Mouse (Mus musculus) layer of hippocampus, postnatal 14 days (tissue): ENCODE measurements around the gene Foxp1. TPM values are rescaled to one million over a fixed set of nuclear protein-coding genes. Genes with fewer than 3 reads are reported as not detected.

Experiments used
- DNase-seq, 2 experiments: peaks; one replicate each; pipeline ENCODE4 v3.0.0; 2021 to 2022; ENCODE audit warnings: low spot score in 2 of 2, mixed read lengths in 1 of 2
- total RNA-seq, 2 experiments: library from RNA; stranded (reverse); gene quantifications; 2 replicates each; pipeline ENCODE4 v1.2.3; 2021

The Foxp1 gene
- total RNA-seq, 2 experiments from 2014 or later: 95.0 to 96.7 TPM

DNA sequence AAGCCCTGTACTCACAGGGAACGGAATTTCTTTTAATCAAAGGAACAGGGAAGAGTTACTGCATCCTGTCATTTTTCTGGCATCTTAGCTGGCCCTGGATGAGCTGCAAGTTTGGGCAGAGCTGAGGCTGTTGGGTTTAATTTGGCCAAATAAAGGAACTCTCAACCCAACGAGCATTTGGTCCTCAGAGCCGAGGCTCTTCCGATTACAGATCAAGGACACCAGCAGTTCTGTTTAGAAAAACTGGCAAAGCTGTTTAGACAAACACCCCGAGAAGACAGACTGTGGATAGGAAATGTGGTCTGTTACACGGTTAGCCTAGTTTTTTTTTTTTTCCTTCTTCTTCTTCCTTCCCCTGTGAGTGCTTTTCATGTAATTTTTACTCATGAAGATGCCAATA, 158.0 kb downstream of the Foxp1 start:
- DNase-seq: no peak

DNA sequence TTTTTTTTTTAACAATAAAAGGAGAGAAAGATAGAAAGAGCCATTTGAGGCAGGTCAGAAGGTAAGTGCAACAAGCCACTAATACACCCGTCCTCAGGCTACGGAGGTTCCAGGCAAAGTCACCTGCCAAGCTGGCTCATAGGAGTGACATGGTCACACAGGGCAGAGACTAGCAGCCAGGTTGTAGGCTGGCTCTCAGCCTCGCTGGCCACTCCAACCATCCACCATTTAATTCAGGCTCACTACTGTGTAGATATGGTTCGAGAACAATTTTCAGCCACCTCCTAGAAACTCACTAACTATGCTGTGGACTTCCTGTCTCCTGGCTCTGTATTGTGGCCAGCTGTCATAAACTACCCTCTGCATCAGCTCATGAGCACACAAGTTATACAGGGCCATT, 161.9 kb downstream of the Foxp1 start:
- no peak for DNase-seq

DNA sequence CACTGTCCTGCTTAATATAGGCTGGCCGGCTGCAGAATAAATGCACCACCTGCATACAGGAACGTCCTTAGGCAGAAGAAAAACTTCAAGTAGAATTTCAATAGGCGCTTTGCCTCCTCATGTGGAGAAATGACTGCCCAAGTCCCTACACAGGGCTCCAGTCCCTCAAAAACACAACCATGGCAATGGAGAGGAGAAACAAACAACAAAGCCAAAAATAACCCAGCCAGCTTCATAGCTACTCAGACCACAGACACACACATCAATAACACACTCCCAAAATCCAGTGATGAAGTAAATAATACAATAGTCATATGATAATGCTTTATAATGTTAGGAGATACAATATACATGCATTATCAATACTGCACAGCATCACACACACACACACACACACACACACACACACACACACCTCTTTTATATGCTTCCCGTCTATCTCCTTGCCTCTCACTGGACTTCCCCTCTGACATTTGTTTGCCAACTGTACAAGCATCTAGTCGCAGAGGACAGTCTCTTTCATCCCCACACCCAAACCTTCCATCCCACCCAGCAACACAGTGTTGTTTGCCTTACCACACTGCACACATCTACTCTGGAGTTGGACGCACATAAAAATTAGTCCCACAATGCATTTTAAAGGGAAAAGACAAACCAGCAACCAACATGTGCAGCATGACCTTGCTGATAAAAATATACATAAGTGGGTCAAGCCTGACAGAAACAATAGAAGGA, 162.6 kb downstream of the Foxp1 start:
- DNase-seq: no peak

DNA sequence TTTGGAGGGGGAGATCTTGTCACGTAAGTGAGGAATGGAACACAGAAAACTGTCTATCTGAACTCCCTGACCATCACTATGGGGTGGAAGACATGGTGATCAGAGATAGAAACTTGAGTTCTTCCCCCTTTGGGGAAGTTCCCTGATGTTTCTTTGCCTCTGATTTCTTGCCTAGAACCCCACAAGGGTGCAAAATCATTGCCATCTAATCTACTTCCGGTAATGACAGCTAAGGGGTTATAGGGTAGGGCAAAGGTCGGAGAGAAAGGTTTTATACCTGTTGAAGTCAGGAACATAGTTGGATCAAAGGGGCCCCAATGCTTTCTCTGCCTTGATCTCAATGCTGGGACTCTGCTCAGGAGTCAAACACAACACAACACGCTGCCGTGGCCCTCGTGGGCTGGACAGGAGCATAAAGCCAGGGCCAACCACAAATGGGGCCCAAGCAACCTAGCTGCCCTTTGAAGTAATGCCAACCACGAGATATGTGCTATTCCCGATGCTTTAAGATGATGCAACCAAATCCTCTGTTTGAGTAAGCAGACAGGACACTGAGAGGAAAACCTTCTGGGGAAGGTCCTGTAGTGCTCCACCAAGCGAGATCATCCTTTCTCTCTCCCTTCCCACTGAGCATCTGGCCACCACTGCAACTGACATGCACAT, 163.4 kb downstream of the Foxp1 start:
- DNase-seq: no peak

DNA sequence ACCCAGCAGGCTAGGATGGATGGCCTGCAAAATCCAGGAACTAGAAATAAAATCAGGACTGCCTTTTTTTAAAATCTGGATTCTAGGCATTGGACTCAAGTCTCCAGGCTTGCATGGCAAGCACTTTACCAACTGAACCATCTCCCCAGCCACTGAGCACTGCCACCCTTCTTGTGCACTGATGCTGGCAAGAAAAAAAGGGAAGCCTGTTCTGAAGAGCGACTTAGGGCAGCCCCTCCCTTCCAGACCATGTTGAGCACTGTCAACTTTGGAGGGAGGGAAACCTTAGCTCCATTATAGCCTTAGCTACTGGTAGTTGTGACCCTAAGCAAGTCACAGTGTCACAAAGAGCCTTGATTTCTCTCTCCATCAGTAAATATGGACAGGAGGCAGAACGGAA, 164.6 kb downstream of the Foxp1 start:
- no peak for DNase-seq

DNA sequence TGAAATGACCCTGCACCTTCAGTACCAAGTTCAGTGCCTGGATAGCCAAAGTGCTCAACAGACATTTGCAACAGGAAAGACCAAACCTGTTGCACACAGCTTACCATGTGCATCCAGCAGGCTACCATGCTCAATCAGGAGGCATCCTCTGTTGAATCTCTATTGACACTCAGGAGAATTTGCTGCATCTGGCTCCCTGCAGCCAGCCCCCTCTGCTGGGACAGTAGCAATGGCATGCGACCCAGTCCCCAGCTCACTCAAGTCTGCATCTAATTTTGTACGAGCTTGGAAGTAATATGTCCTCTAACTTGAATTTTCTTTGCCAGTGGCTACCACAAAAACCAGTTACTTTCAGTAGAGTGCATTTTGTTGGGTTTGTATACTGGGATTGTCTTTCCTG, 168.2 kb downstream of the Foxp1 start:
- no peak for DNase-seq

DNA sequence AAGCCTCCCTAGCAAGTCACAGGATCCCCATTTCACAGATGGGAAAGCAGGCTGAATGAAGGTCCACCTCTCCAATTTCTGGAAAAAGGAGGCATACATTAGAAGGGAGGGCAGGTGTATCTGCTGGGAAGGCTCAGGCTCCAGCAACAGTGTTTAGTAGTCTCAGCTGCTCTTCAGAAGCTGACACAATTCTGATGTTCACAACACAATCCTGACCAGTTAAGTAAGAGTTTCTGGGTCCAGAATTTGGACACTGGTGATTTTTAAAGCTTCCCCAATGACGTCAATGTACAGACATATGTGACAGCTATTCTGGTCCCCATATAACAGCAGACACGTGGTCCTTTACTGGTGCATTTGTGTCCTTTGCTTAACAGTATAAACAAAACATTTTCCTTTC, 169.1 kb downstream of the Foxp1 start:
- no peak for DNase-seq

DNA sequence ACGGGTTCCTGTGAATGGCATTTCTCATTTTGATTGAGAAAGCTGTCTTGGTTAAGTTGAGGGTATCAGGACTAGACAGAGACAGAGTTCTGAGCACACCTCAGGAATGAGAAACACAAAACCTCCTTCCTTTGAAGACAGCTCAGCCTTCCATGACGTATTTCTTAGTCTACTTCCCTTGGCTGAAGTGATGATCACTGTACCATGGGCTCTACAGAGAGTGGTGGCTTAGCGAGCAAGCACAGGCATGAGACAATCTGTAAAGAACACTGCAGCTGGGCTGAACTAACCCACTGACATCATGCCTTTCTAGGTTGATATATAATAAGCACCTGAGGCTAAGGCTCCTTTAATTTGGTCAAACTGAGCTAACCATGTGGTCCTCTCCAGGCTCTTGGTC, 172.0 kb downstream of the Foxp1 start:
- no peak for DNase-seq

DNA sequence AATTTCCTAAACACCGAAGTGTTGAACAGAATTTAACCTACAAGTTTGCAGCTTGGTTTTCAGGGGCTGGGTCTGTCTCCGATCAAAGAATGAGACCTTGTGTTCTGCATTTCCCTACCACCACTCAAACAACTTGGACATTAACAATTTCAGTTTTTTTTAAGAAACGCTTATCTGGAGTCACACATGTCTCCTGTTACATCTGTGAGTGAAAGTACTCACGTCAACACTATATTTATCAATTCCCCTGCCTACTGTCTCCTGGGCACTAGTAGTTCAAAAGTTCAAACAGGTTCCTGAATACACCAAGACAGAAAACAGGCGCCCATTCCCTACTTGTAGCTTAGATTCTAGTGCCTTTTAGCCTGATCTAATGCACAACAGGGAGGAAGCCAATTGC, 172.4 kb downstream of the Foxp1 start:
- no peak for DNase-seq

DNA sequence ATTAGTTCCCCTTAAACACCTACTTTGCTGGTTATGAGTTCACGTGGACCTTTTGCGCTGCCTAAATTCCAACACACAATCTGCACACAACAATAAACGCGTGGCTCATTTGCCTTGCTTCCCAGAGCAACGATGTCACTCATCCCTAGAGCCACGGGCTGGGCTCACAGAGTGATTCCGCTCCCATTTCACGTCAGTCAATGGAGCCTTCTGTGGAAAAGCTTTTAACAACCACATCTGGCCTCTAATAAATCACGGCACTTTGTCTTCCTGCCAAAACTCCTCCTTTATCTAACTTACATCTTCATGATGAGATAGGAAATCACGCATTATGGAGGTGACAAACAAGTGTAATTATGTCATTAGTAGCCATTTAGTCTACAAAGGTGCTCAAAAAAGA, 174.7 kb downstream of the Foxp1 start:
- no peak for DNase-seq

DNA sequence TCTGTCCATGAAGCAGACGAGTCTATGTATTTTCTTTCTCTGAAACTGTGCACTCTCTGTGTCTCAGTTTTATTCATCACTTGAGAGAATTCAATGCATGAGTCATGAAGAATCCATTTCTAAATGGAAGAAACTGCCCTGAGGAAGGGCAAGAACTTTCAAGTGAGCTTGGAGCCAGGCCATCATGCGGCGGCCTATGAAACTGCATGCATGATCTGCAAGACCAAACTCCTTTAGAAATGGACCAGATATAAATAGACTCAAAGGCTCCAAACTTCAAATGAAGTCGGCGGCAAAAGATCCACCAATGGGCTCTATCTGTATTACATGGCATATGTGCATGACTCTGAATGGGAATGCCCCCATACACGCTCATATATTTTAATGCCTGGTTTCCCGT, 177.6 kb downstream of the Foxp1 start:
- no peak for DNase-seq

DNA sequence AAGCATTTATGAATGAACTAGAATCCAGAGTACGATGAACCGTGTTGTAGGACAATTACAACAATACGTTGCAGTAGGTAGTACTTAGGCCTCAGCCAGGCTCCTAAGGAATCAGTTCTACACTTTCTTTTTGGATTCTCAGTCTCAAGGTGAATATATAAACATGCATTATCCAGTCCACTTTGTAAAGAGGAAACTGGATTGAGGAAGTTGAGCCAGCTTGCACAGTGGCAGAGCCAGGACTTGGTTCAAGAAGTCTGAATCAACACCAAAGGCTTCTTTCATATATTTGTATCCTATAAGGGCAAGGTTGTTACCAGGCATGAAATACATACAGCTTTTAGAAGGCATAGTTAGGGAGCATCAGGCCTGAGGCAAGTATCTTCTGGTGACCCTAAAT, 178.2 kb downstream of the Foxp1 start:
- no peak for DNase-seq

DNA sequence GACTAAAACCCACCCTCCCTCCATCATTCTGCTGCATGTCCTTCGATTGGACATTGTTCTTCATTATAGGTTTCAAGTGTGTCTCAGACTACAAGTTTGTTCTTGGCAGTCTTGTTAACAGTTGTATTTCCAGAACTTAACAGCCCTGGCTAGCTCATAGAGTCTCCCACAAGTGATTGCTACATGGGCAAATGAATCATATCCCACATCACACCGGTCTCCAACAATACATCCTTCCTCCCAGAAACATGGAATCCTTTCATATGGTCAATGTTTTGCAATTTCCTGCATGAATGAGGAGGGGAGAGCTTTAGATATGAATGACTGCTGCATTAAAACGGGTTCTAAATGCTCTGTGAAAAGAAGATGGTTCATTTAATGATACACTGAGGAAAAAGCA, 178.7 kb downstream of the Foxp1 start:
- DNase-seq: no peak

DNA sequence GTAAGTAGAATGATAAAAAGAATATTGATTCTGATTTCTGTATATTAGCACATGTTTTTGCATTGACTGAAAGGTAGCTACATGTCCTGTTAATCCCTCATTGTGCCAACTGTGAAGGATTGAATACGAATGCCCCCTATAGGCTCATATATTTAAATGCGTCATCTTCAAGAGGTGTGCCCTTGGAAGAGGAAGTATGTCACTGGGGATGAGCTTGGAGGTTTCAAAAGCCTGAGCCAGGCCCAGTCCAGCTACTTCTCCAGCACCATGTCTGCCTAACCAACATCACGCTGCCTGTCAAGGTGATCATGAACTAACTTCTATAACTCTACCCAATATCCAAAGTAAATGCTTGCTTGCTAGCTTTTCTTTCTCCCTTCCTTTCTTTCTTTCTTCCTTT, 180.1 kb downstream of the Foxp1 start:
- no peak for DNase-seq

DNA sequence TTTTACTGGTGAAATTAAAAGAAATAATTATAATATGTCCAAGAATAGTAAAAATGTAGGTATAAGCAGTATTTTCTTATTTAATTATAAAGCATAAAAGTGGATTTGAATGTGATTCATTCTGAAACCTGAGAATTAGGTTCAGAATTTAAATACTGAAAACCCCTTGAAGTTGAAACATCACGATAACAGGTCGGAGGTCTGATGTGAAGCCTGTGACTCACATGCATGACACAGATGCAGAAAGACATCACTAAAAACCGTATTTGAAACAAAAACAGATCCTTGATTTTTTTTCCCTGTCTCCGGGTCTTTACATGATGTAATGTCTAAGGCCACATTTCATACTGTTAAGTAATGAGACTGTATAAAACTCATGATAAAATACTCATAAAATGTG, 181.6 kb downstream of the Foxp1 start:
- no peak for DNase-seq

DNA sequence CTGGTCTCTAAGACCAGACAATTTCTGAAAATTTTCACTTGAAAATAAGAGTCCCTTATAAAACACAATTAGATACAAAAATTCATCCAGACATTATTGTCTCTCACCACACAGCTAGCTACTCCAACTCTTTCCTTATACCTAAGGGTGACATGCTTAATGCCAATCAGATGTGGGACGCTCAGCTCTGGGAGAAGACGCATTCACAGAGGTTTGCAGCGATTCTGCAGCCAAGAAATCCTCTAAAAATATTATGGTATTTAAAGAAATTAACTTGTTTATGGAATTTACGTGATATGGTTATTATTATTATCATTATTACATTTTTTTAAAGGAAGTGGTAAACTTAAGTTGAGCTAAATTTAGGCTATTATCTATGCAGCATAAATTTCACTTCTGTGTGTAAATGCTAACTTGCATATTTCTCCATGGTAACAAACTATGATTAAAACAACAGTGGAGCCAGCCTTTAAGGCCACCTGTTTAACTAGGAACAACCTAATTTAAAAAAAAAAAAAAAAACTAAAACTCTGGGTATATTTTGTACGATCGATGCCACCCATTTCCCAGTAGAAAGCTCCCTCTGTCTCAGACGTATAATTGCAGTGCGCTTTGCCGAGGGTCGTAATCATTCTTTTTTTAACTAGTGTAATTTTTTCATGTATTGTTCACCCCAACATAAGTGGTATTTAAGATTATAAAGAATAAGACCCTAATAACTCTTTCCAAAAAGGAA, 182.4 kb downstream of the Foxp1 start:
- no peak for DNase-seq

DNA sequence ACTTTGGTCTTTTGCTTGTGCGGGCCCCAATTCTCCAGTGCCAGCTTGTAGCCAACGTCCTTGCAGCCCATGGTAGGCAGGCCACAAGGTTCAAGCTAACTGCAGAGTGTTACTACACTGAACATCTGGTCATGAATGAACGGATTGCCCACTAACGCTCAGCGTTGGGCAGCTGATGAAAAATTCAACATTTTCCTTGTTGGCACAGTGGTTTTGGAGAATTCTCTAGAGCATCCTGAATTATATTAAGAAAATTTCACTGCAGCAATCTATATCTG, 183.2 kb downstream of the Foxp1 start:
- DNase-seq: no peak

DNA sequence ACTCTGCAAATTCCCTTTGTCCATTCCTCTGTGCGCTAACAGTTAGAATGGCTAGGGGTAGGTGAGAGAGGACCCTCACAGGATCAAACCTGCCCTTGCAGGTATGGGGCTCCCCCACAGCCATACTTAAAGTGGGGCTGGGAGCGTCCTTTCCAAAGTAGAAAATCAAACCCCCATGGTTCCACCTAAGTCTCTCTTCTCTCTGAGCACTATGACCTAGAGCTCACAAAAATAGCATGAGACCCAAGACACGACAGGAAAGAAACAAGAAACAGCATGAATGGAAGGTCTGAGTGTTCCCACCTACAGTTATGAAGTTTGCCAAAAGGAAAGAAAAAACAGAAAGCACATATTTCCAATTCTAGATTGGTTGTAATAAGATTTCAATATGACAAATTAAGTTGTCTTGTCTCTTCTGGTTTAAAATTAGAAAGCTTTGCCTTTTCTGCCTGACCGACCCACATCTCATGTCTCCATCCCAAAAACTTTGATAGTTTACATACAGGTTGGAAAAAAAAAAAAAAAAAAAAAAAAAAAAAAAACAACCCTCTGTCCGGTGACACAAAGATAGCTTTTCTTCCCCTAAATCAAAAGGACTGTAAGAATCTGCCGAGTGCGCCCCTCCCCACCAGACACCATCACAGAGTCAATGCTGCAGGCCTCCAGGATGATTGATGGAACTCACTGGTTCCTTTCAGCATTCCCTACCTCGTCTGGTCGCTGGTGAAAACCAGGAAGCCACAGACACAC, 183.8 kb downstream of the Foxp1 start:
- no peak for DNase-seq

DNA sequence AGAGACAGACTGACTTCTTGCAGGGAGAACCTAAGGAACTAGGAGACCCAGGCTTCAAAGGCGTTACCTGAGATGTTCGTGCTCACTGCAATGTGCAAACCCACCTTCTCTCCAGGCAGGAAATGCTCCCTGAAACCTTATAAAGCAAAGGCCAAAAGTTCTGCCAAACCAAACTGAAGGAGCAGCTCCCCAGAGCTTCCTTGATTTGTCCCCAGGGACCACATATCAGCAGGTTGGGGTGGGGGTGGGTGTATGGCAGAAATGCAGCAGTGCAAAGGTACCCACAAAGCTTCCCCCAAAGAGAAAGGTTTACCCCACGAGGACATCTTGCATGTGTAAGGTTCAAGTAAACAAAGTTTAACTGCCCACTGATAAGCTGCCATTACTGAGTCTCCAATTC, 184.3 kb downstream of the Foxp1 start:
- DNase-seq: no peak

DNA sequence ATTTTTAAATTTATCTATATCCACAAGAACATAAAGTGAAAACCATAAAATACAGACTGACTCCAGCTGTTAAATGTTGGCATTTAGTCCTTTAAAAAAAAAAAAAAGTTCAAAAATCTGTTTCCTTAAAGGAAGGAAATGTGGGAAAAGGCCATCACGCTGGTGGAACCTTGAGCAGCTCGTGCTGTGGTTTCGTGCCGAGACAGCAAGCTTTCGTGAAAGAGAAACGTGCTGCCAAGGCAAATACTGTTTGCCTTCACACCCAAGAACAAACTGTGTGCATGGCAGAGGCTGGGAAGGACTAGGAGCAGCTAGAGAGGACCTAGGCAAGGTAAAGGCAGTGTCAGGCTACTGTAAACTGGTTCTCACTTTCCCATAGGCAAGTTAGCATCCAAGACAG, 184.9 kb downstream of the Foxp1 start:
- no peak for DNase-seq

DNA sequence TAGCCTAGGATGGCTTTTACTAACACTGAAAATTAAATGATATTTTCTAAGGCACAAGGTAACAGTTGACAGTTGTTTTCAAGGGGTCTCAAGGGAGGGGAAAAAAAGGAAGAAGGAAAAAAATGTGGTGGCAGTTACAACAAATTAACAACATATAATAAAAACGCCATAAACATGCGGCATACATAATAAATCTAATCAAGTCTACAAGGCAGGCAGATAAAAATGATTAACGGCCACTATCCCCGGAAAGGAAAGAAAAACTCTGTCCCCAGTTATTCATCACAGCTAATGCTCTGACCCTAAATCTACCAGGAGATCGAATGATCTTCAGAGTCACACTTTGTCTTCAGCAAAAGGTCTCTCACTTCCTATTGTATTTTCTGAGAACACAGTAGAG, 186.3 kb downstream of the Foxp1 start:
- no peak for DNase-seq

DNA sequence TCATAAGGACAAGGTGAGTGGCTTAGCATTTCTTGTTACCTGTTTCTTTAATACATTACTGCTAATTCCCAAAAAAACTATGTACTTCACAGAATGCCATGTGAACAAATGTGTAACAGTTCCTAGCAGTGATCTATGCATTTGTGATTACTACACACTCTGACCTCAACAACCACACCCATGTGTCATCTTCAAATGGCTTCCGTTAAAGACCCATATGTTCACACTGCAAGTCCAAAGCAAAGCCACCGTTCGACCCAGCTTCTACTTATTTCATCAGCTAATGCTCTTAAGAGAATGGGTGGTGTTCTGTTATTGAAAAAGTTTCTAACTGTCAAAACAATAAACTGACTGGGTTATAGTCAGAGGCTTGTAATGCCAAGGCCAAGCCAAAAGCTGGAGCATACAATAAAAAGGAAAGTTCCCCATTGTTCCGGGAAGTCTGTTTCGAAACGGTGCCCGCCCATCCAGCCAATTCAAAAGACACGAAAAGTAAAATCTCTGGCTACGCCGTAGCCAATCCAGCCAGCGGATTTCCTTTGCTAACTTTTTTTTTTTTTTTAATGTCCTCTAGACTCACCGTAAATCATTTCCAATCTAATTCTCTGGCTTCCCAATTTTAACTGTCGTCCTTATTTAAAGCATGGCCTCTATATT, 187.2 kb downstream of the Foxp1 start:
- DNase-seq: no peak
